Comparison of ENCODE assay signal across 8 mouse cellular contexts in the genomic region with DNA sequence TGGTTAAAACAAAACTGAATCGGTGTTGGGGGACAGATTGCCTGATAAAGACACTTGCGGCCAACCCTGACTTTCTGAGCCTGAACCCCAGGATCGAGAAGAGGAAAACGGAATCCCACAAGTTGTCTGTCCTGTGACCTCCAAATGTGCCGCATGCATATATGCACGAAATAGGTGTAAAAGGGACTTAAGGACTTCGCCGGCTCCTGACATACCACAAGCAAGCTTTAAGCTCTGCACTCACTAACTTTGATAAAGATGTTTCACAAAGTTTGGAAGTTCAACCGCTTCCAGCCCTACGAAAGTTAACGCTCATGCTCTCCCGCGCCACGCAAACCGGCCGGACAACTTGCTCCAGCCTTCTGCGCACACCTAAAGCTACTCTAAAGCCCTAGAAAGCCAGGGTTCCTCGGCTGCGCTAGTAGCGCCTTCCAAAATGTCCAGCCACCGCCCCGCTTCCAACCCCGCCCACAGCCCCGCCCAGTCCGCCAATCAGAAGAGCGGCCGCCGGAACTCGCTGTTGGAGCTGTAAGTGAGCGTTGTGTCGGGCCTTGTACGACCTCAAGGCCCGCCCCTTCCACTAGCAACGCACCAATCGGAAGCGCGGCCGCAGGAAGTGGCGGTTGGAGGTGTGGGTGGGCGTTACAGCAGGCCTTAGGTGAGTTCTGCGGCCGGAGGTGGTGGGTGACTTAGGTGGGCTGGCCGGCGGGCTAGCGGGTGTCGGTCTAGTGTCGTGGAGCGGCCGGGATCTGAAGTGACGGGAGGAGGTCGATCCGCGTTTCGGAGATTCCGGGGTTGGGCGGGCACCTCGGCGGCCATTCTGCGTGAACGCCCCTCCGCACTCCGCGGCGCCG. TPM values are rescaled to one million over a fixed set of nuclear protein-coding genes. Genes with fewer than 3 reads are reported as not detected.
DNase-seq lines count a peak whose midpoint lies in the region; ATAC-seq lines count a peak whose summit lies in the region.

TSS of gene Supt20 (plus strand) at position 606 of the 854 bp plus-strand sequence.

- peaks cover 27% of the 10 kb centered on the region for H3K36me3 ChIP-seq in heart, embryonic 10.5 days
- H3K36me3 ChIP-seq in kidney, embryonic 15.5 days = peaks cover 26% of the 10 kb centered on the region

- ATAC-seq in erythroblast, adult 5-6 weeks (replicated peaks; ENCODE audit: low FRiP score, poor library complexity, severe bottlenecking) = peak; percentile 98
- peak; percentile 99 for ATAC-seq in kidney, embryonic 15.5 days (replicated peaks; ENCODE audit: low FRiP score)
- peak; percentile 97 for ATAC-seq in monocyte, adult 5-6 weeks (replicated peaks; ENCODE audit: insufficient number of reproducible peaks, low FRiP score, low TSS enrichment, poor library complexity, severe bottlenecking)

- H3K4me1 ChIP-seq in heart, embryonic 10.5 days = no peaks in the 10 kb centered on the region
- H3K4me1 ChIP-seq in kidney, embryonic 15.5 days = peaks cover 6% of the 10 kb centered on the region; the same call in 1 of the 2 replicates

- peak within 1 kb of the TSS; percentile 84 for H3K4me3 ChIP-seq in heart, embryonic 10.5 days
- H3K4me3 ChIP-seq in kidney, embryonic 15.5 days (replicated peaks) = peak within 1 kb of the TSS; percentile 83

- H3K27ac ChIP-seq in heart, embryonic 10.5 days = peak within 1 kb of the TSS; percentile 94
- H3K27ac ChIP-seq in kidney, embryonic 15.5 days = peak within 1 kb of the TSS; percentile 95

- no peaks in the 10 kb centered on the region for H3K9me3 ChIP-seq in heart, embryonic 10.5 days
- no peaks in the 10 kb centered on the region for H3K9me3 ChIP-seq in kidney, embryonic 15.5 days (replicated peaks)

- peak within 1 kb of the TSS; percentile 74 for H3K9ac ChIP-seq in kidney, embryonic 15.5 days

- H3K4me2 ChIP-seq in kidney, embryonic 15.5 days = peak within 1 kb of the TSS; percentile 80

- 1% methylated on average over 65 of the region's 65 CpGs for WGBS in heart, embryonic 10.5 days
- 1% methylated on average over 65 of the region's 65 CpGs for WGBS in kidney, embryonic 15.5 days

- H3K27me3 ChIP-seq in heart, embryonic 10.5 days (ENCODE audit: insufficient read depth, poor library complexity, severe bottlenecking) = no peaks in the 10 kb centered on the region
- no peaks in the 10 kb centered on the region for H3K27me3 ChIP-seq in kidney, embryonic 15.5 days

- peak; percentile 89 to 90 for DNase-seq in B cell, adult 2 months
- peak; percentile 98 for DNase-seq in brain, adult 2 months (ENCODE audit: low read depth, low spot score)
- DNase-seq in heart, embryonic 10.5 days (ENCODE audit: low spot score) = peak; percentile 98
- DNase-seq in liver = peak; percentile 97
- peak; percentile 91 to 95 for DNase-seq in spleen, postnatal 4 days (ENCODE audit: low spot score in 2 of 2)

RNA-seq across cellular contexts. Expression of gene Supt20, which starts in this region (rescaled TPM):
- 21.5 and 40.5 TPM in 2 replicates for total RNA-seq in erythroblast, adult 5-6 weeks (2015; ENCODE audit: low replicate concordance)
- 11.4 and 14.9 TPM in 2 replicates for total RNA-seq in erythroblast, adult 5-6 weeks (2017; ENCODE audit: low replicate concordance)
- 77.3 and 91.8 TPM in 2 replicates for polyA plus RNA-seq in heart, embryonic 10.5 days (2016; fragmentation: Nextera tagmentation; extraction: Ambion mirVana)
- 109 and 115 TPM in 2 replicates for polyA plus RNA-seq in kidney, embryonic 15.5 days (2015; fragmentation: Nextera tagmentation; extraction: Ambion mirVana)
- 47.4 to 88.0 TPM (median 61.8 TPM) in 3 replicates for total RNA-seq in monocyte, adult 5-6 weeks (2017)

Comparison
In these comparisons a context has a peak if more than half of its experiments do, and no peak if none do; other contexts are left out.
1. Peak in every context shown above with its lines: DNase-seq, ATAC-seq, H3K4me3 ChIP-seq and H3K27ac ChIP-seq.